Mouse (Mus musculus) embryonic facial prominence, embryonic 12.5 days (tissue): Measurements from ENCODE around the gene Axdnd1. TPM values are rescaled to one million over a fixed set of nuclear protein-coding genes. Genes with fewer than 3 reads are reported as not detected.

Experiments used
- ATAC-seq: fragments of 200-750 bp; cut with Nextera tagmentation; 2 replicates; pipeline ENCODE4 v1.8.0; 2017; ENCODE audit not compliant: insufficient number of reproducible peaks, insufficient read depth, low FRiP score, low TSS enrichment
- H3K27ac ChIP-seq: fragments of 300-500 bp; sonication (generic); 2 replicates; pipeline ENCODE4 v1.5.1; 2016; ENCODE audit warnings: mild to moderate bottlenecking
- H3K27me3 ChIP-seq: fragments of 300-500 bp; sonication (generic); 2 replicates; pipeline ENCODE4 v1.6.1; 2016; ENCODE audit warnings: mild to moderate bottlenecking, moderate library complexity
- H3K36me3 ChIP-seq: fragments of 300-500 bp; sonication (generic); 2 replicates; pipeline ENCODE4 v1.6.1; 2016; ENCODE audit warnings: mild to moderate bottlenecking
- H3K4me1 ChIP-seq: fragments of 300-500 bp; sonication (generic); 2 replicates; pipeline ENCODE4 v1.6.1; 2016
- H3K4me2 ChIP-seq: fragments of 300-500 bp; sonication (generic); replicated peaks from 2 replicates; pipeline ENCODE4 v1.6.1; 2016; ENCODE audit warnings: mild to moderate bottlenecking, moderate library complexity
- H3K4me3 ChIP-seq: fragments of 300-500 bp; sonication (generic); 2 replicates; pipeline ENCODE4 v1.5.1; 2016; ENCODE audit warnings: mild to moderate bottlenecking
- H3K9ac ChIP-seq: fragments of 300-500 bp; sonication (generic); 2 replicates; pipeline ENCODE4 v1.6.1; 2016; ENCODE audit warnings: mild to moderate bottlenecking, moderate library complexity
- H3K9me3 ChIP-seq: fragments of 300-500 bp; sonication (generic); 2 replicates; pipeline ENCODE4 v1.6.1; 2016; ENCODE audit warnings: mild to moderate bottlenecking, moderate library complexity
- WGBS: fragments of 180-500 bp; shearing (Covaris S2); methylation state at CpG from one replicate; pipeline ENCODE4 v1.1.7; 2016; 5-methylcytosine and 5-hydroxymethylcytosine counted together
- polyA plus RNA-seq: library from polyadenylated mRNA; unstranded; fragments of >200 nt; fragmentation: Nextera tagmentation; extraction: Ambion mirVana; gene quantifications from 2 replicates; pipeline ENCODE4 v1.2.1, GENCODE M21; 2016

The Axdnd1 gene
- polyA plus RNA-seq, 1 experiment from 2014 or later, result 0.27 TPM

DNA sequence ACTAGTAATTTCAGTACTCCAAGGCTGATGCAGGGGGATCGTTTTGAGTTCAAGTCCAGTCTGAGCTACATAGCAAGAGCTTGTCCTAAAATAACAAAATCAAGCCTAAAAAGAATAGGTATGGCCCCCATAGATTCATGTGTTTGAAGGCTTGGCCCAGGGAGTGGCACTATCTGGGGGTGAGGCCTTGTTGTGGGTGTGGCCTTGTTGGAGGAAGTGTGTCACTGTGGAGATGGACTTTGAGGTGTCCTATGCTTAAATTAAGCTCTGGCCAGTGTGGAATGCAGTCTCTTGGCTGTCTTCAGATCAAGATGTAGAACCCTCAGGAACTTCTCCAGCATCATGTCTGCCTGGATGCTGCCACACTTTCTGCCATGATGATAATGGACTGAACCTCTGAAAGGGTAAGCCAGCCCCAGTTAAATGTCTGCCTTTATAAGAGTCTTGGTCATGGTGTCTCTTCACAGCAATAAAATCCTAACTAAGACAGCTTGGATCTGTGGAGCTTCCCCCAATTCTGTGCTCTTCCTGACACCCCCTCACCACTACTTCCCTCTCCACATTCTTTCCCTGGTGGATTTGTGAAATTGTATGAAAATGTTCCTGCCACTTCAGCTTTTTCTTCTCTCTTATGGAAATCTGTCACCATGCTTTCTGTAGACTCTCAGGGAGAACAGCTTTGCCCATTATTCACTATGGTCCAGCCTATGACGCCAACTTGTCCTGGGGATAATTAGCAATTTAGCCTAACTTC lies 34.2 kb upstream of the Axdnd1 start:
- Histone ChIP-seq H3K4me1 (no peaks in the 10 kb centered on the region), H3K9me3 (no peaks in the 10 kb centered on the region), H3K4me2 (no peak overlapping the region), H3K9ac (no peak overlapping the region), H3K27ac (no peak overlapping the region), H3K4me3 (no peak overlapping the region), H3K27me3 (no peaks in the 10 kb centered on the region), H3K36me3 (peaks cover 4% of the 10 kb centered on the region; the same call in 1 of the 2 replicates)
- WGBS, result 90% methylated on average over 2 of the region's 2 CpGs
- ATAC-seq, result no peak

DNA sequence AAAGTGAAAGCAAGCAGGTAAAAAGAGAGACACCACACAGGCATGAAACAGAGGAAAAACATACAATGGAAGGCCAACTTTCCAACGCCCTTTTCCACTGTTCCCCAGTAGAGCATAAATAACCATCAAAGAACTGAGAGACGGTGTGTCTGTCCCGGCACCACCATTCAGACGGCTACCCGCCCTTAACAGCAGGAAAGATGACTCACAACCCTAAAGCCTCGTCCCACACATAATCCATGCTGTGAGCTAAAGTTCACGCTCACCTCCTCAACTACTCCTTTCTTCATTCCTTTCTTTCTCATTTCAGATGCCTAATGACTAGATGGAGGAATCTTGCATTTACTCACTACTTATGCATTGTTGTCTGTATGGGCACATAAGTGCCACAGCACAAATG lies 33.4 kb upstream of the Axdnd1 start:
- no peaks in the 10 kb centered on the region for H3K27me3 ChIP-seq
- WGBS, result 77% methylated on average over 7 of the region's 7 CpGs
- no peak for ATAC-seq
- no peak overlapping the region for H3K4me3 ChIP-seq
- H3K4me1 ChIP-seq, result no peaks in the 10 kb centered on the region
- no peaks in the 10 kb centered on the region for H3K9me3 ChIP-seq
- H3K9ac ChIP-seq, result no peak overlapping the region
- no peak overlapping the region for H3K27ac ChIP-seq
- peaks cover 4% of the 10 kb centered on the region; the same call in 1 of the 2 replicates for H3K36me3 ChIP-seq
- H3K4me2 ChIP-seq, result no peak overlapping the region

DNA sequence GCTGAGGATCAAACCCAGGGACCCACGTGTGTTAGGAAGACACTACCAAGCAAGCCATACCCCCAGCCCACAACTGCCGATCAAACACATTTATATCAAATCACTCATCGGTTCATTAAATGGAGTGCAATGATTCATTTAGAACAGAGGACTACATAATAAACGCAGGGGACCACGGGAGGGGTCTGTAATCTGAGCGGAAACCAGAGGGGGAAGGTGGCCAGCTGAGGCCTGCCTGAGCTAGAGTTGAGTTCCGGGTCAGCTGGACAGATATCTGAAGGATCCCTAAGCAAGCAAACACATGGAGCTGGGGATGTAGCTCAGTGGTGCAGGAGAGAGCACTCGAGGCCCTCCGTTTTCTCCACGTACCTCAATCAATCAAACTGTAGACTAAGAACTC lies 32.9 kb upstream of the Axdnd1 start:
- 81% methylated on average over 10 of the region's 10 CpGs for WGBS
- no peak overlapping the region for H3K27ac ChIP-seq
- H3K4me1 ChIP-seq, result no peaks in the 10 kb centered on the region
- no peak for ATAC-seq
- peaks cover 4% of the 10 kb centered on the region; the same call in 1 of the 2 replicates for H3K36me3 ChIP-seq
- no peaks in the 10 kb centered on the region for H3K9me3 ChIP-seq
- no peak overlapping the region for H3K4me3 ChIP-seq
- no peaks in the 10 kb centered on the region for H3K27me3 ChIP-seq
- no peak overlapping the region for H3K9ac ChIP-seq
- H3K4me2 ChIP-seq, result no peak overlapping the region

DNA sequence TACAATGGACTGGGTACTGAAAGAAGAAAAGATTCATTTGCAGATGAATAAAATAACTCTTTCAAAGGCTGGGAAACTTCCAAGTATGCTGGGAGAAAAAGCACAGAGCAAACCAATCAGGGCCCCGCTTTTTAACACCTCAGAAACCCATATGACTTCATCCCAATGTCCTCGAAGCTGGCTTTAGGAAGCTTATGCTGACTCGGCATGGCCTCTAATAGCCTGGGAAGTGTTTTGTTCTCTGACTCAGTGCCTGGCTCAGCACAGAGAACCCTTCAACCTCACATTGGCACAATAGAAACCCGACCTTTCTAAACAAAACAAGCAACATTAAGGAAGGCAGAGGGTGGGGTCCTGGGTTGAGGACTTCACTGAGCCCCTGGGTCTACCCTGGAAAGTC lies 29.5 kb upstream of the Axdnd1 start:
- Histone ChIP-seq H3K9ac (no peak overlapping the region), H3K9me3 (no peaks in the 10 kb centered on the region), H3K27me3 (no peaks in the 10 kb centered on the region), H3K4me3 (no peak overlapping the region), H3K4me2 (no peak overlapping the region), H3K36me3 (0 out of 2 replicates have a peak, but pooled peaks cover 4% of the 10 kb centered on the region), H3K27ac (no peak overlapping the region), H3K4me1 (no peaks in the 10 kb centered on the region)
- WGBS, result 52% methylated on average over 4 of the region's 4 CpGs
- no peak for ATAC-seq

DNA sequence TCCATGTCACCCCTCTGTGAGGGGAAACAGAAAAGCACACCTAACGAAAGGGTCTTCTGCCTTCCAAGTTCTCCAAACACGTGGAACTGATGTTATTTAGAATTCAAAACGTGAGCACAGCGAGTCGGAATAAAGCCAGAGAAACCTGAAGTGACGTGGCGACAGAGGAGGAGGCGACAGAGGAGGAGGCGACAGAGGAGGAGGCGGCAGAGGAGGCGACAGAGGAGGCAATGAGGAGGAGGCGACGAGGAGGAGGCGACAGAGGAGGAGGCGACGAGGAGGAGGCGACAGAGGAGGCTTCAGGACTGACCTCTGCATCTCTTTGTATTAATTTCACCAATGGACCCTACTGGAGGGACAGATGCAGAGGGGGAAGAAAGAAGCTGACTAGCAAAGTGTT lies 28.7 kb upstream of the Axdnd1 start:
- H3K4me1 ChIP-seq, result no peaks in the 10 kb centered on the region
- 82% methylated on average over 17 of the region's 17 CpGs for WGBS
- no peak for ATAC-seq

DNA sequence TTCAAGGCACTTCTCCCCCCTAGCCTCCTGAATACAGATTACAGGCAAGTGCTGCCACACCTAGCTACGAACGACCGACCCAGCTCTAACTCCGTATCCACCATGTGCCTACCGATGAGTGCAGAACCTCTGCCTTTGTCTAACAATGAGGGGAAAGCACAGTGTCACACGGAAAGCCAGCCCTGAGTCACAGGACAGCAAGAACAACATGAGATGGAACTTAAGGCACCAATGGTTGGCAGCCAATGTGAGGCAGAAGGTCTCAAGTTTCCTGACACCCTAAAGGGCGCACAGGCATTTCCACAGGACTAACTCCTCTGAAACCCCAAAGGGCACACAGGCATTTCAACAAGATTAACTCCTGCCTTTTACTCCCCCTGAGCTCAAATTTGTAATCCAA lies 28.1 kb upstream of the Axdnd1 start:
- H3K36me3 ChIP-seq, result 0 out of 2 replicates have a peak, but pooled peaks cover 8% of the 10 kb centered on the region
- H3K9me3 ChIP-seq, result no peaks in the 10 kb centered on the region
- no peak overlapping the region for H3K9ac ChIP-seq
- H3K4me1 ChIP-seq, result no peaks in the 10 kb centered on the region
- no peak overlapping the region for H3K4me2 ChIP-seq
- H3K27ac ChIP-seq, result no peak overlapping the region
- no peaks in the 10 kb centered on the region for H3K27me3 ChIP-seq
- H3K4me3 ChIP-seq, result no peak overlapping the region
- ATAC-seq, result no peak
- 75% methylated on average over 7 of the region's 7 CpGs for WGBS

More for the DNA sequence above, 28.7 kb upstream of the Axdnd1 start:
- no peaks in the 10 kb centered on the region for H3K9me3 ChIP-seq
- H3K4me2 ChIP-seq, result no peak overlapping the region
- H3K27me3 ChIP-seq, result no peaks in the 10 kb centered on the region
- no peak overlapping the region for H3K9ac ChIP-seq
- H3K27ac ChIP-seq, result no peak overlapping the region
- no peak overlapping the region for H3K4me3 ChIP-seq
- H3K36me3 ChIP-seq, result 0 out of 2 replicates have a peak, but pooled peaks cover 6% of the 10 kb centered on the region

DNA sequence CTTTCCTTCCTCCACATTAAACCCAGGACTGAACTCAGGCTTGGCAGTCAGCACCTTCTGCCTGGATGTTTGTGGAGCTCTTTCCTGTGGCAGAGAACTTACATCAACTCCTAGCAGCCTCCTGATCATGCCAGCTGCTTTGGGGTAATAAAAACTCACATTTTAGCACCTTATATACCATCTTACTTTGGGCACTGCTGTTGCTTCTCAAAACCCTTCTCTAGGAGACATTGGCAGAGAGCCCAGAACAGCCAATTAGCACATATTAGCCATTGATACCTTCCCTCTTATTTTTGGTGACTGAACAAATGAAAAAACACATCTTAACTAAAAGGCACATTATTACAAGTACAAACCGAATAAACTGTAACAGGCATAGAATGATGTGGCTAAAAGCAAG lies 24.1 kb upstream of the Axdnd1 start:
- Histone ChIP-seq H3K36me3 (peaks cover 17% of the 10 kb centered on the region; the same call in 1 of the 2 replicates), H3K4me2 (no peak overlapping the region), H3K27ac (no peak overlapping the region), H3K9ac (no peak overlapping the region), H3K4me3 (no peak overlapping the region), H3K9me3 (no peaks in the 10 kb centered on the region), H3K4me1 (no peaks in the 10 kb centered on the region), H3K27me3 (no peaks in the 10 kb centered on the region)
- ATAC-seq, result no peak
- WGBS, result 93% methylated on average over 1 of the region's 1 CpGs

DNA sequence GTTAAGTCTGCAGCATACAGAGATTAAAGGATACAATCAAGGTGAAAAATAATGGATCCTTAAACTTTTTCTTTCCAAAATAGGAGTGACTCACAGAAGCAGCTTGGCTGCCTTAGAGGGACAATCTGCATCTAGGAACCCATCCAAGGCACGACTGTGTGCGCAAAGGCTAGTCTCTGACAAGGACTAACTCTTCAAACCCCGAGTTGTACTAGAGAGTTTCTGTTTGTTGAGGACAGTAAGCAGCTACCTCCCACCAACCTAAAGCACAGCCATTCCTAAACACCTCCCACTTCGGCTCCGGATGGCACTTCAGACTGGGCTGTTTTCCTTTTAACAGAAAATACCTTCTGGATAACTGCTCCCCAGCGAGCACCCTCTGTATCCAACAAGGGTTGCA lies 21.8 kb upstream of the Axdnd1 start:
- Histone ChIP-seq H3K36me3 (peaks cover 30% of the 10 kb centered on the region), H3K4me1 (no peaks in the 10 kb centered on the region), H3K27ac (no peak overlapping the region), H3K4me2 (no peak overlapping the region), H3K9me3 (no peaks in the 10 kb centered on the region), H3K9ac (no peak overlapping the region), H3K27me3 (no peaks in the 10 kb centered on the region), H3K4me3 (no peak overlapping the region)
- no peak for ATAC-seq
- 86% methylated on average over 6 of the region's 6 CpGs for WGBS

DNA sequence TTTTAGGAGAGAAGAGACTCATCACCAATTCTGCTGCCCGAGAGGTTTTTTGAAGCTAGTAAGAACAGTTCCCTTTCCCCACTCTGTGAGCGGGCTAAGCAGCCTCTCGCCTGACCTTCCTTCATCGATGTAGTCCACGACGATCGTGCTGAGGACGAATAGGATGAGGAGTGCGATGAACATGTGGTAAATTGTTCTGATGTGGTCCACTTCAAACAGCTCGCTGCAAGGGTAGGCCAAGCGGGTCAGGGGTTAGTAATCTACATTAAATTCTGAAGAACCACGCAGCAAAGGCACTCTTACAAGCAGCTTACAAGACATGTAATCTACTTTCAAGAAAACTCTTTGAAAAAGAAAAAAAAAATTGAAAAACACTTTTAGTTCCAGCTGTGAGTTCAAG lies 21.3 kb upstream of the Axdnd1 start:
- Histone ChIP-seq H3K4me3 (no peak overlapping the region), H3K36me3 (peaks cover 34% of the 10 kb centered on the region), H3K4me2 (no peak overlapping the region), H3K9me3 (no peaks in the 10 kb centered on the region), H3K9ac (no peak overlapping the region), H3K4me1 (no peaks in the 10 kb centered on the region), H3K27me3 (no peaks in the 10 kb centered on the region), H3K27ac (no peak overlapping the region)
- 92% methylated on average over 12 of the region's 12 CpGs for WGBS
- no peak for ATAC-seq

DNA sequence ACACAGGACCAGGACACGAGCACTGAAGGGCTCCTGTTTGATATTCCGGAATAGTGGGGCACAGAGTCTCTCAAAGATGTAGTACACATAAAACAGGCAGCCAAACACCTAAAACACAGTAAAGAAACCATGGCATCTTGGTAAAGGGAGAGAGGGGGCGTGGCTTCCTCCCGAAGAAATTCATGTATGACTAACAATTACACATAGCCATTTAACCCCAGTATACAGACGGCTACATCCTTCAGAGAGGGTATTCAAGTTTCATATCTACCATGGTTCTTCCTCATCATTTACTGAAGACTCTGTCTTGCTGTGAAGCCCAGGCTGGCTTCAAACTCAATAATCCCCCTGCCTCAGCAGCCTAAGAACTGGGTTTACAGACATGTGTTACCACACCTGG lies 16.8 kb upstream of the Axdnd1 start:
- H3K27me3 ChIP-seq, result no peaks in the 10 kb centered on the region
- WGBS, result 91% methylated on average over 5 of the region's 5 CpGs
- H3K36me3 ChIP-seq, result peaks cover 51% of the 10 kb centered on the region
- H3K4me1 ChIP-seq, result no peaks in the 10 kb centered on the region
- no peak overlapping the region for H3K27ac ChIP-seq
- no peak overlapping the region for H3K4me3 ChIP-seq
- no peak for ATAC-seq
- no peaks in the 10 kb centered on the region for H3K9me3 ChIP-seq
- no peak overlapping the region for H3K9ac ChIP-seq
- H3K4me2 ChIP-seq, result no peak overlapping the region

DNA sequence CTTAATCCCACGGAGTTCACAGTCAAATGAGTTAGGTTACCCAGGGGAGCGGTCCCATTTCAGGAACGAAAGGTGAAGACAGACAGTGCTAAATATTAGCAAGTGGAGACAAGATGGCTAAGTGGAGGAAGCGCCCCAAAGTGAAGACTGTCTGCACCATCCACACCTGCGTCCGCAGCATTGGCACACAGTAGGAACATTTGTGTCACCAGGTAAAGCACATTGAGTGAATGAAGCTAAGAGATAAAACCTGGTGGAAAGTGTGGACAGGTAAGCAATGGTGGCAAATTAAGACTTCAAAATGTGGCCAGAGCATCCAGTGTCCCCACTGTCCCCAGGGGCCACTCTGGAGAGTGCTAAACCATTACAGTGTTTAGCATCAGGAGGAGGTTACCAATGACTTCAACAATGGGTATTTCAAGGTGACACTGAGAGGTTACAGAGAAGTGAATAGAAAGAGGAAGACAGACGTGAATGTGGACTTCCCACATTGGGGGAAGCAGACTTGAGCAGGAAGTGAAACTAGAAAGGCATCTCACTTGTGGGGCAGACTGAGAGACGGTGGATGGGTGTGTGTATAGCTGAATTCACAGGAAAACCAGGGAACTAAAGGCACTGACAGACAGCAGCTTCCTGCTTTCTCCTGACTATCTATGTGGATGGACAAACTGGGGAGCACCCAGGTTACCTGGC lies 16.2 kb upstream of the Axdnd1 start:
- Histone ChIP-seq H3K4me2 (no peak overlapping the region), H3K36me3 (peaks cover 55% of the 10 kb centered on the region), H3K4me3 (no peak overlapping the region), H3K9ac (no peak overlapping the region), H3K4me1 (no peaks in the 10 kb centered on the region), H3K9me3 (no peaks in the 10 kb centered on the region), H3K27me3 (no peaks in the 10 kb centered on the region), H3K27ac (no peak overlapping the region)
- ATAC-seq, result no peak
- 92% methylated on average over 8 of the region's 8 CpGs for WGBS

DNA sequence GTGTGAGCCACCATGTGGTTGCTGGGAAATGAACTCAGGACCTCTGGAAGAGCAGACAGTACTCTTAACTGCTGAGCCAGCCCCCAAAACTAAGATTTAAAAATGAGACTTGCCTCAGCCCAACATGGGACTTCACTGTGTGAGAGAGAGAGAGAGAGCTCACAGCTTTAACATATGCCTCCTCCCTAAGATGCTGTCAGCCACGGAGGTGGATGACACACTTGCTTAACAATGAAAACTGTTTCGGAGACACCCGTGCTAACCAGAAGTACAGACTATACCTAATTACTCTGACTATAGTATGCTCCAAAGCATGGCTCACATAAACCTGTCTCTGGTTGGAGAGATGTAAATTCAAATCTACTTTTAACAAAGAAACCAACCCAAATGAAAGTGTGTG lies 12.5 kb upstream of the Axdnd1 start:
- WGBS, result 88% methylated on average over 3 of the region's 3 CpGs
- H3K36me3 ChIP-seq, result peaks cover 60% of the 10 kb centered on the region
- no peaks in the 10 kb centered on the region for H3K27me3 ChIP-seq

More for the DNA sequence above, 12.5 kb upstream of the Axdnd1 start:
- H3K4me3 ChIP-seq, result no peak overlapping the region
- no peak for ATAC-seq
- no peak overlapping the region for H3K27ac ChIP-seq
- no peak overlapping the region for H3K9ac ChIP-seq
- no peak overlapping the region for H3K4me2 ChIP-seq
- H3K4me1 ChIP-seq, result no peaks in the 10 kb centered on the region
- H3K9me3 ChIP-seq, result no peaks in the 10 kb centered on the region
